Mouse (Mus musculus) cerebellum, postnatal 14 days (tissue): ENCODE results near the gene Trappc3.

Experiments
- DNase-seq, 2 experiments: peaks; one replicate each; pipeline ENCODE4 v3.0.0; 2021; ENCODE audit warnings: mixed read lengths in 2 of 2

Gene Trappc3

GRCm38 (mm10) chr4:126251655-126252254 is 10.4 kb upstream of the Trappc3 start:
- no peak for DNase-seq

DNA sequence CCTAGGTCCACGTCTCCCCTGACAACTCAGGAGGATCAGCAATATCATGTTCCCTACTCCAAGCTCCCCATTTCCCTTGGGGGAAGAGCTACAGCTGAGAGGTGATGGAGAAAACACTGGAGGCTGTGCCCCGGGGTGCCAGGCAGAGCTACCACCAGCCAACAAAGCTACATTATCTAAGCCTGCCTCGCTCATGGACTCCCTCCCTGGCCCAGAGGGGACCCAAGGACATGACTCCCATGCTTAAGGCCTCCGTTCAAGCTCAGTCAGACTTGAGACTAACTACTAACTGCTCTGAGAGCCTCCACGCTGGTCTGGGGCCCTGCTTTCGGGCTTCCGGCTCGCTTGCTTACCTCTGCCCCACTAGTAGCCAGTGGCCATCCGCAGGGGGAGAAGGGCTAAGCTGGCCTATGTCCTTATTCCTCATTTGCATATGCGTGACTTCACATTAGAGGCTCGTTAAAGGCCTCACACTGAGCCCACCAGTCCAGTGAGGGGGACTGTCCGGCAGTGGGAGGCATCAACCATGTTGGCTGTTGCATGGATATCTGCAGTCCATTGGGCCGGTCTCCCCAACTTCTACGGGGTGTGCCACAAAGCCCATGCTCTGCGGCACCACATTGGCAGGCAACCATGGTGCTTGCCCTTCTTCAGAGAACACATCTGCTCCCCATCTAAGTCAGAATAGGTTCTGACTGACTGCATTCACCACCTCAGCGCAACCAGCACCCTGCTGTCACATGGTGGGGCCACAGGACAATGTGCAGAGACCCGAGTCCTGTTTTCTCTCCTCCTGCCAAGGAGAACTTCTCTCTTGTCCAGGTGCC is 9.5 kb upstream of the Trappc3 start:
- DNase-seq = no peak

GRCm38 (mm10) chr4:126253637-126254272 is 8.4 kb upstream of the Trappc3 start:
- no peak for DNase-seq

GRCm38 (mm10) chr4:126254315-126255112 is 7.6 kb upstream of the Trappc3 start:
- peak; percentile 73 to 76 for DNase-seq

DNA sequence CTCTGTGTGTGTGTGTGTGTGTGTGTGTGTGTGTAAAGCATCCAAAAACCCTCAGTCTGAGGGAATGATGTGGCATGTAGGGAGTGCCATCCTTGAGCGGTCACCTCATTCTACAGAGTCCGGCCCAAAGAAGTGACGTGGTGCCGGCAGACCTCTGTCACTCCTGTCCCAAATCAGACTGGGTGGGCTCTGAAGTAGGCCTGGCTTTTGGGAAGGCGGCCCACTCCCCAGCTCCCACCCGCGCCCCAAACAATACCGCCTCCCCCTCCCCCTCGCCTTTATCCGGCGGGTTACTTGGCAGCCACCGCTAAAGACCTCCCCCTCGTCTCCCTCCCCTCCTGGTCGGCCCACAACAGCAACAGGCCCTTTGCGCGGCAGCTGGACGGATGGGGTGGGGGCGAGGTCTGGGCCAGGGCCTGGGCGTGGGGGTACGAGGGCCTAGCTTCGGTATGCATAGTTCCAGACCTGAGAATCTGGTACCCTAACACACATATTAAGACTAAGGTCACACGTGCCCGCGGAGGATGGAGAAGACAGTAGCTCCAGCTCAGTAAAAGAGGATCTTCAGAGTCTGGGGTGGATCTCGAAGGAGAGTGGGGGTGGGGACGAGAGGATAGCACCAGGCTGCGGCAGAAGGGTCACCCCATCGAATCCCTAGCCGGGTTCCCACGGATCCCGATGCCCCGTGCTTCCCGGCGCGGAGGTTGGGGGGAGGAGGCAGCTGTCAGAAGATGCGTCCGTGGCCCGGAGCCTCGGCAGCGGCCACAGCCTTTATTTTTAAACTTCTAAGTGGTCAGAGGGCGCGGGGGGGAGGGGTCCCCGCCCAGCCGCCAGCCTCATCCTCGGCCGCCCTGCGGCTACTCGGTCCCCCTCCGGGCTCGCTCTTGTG is 6.8 kb upstream of the Trappc3 start:
- peak; percentile 60 to 71 for DNase-seq

- DNase-seq = peak; percentile 91 to 93
Observed at GRCm38 (mm10) chr4:126256131-126256791, 5.9 kb upstream of the Trappc3 start, which contains the start of gene Map7d1. Gene Map7d1 (minus strand): TSS chr4:126256343.

- DNase-seq = peak; percentile 78 to 79
Observed at GRCm38 (mm10) chr4:126256967-126257881, 4.9 kb upstream of the Trappc3 start.

GRCm38 (mm10) chr4:126259063-126259462 is 3.1 kb upstream of the Trappc3 start:
- DNase-seq = peak in 1 of 2 experiments; percentile 45

GRCm38 (mm10) chr4:126259523-126260160 is 2.5 kb upstream of the Trappc3 start:
- DNase-seq = peak; percentile 36 to 46

DNA sequence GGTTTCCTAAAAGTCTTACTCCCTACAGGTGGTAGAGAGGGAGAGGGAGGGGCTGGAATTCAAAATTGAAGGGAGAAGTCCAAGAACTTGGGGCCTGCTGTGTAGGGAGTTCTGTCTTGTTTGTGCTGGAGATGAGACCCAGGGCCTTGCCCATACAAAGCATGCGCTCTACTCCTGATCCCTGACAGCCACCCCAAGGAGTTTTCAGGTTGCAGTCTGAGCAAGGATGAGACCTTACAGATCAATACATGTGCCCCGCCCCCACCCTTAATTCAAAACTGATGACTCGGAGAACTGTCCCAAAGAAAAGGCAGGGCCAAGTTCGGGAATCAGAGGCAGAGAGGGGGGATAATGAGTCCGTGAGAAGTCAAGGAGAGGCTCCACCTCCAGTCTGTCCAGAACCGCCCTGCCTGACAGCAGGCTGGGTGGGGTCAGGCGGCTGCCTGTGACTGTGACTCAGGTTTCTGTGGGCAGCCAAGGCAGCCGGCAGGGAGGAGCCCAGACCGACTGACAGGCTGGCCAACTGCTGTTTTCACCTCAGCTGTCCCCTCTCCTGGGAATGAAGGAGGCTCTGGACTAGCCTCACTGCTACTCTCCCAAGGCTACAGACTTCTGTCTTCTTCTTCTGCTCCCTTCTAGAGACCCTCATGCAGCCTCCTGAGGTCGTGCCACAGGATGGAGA is 1.5 kb upstream of the Trappc3 start:
- peak; percentile 52 to 58 for DNase-seq

GRCm38 (mm10) chr4:126261266-126261665 is 859 bp upstream of the Trappc3 start:
- no peak for DNase-seq

GRCm38 (mm10) chr4:126261675-126262074 is 450 bp upstream of the Trappc3 start:
- no peak for DNase-seq

DNA sequence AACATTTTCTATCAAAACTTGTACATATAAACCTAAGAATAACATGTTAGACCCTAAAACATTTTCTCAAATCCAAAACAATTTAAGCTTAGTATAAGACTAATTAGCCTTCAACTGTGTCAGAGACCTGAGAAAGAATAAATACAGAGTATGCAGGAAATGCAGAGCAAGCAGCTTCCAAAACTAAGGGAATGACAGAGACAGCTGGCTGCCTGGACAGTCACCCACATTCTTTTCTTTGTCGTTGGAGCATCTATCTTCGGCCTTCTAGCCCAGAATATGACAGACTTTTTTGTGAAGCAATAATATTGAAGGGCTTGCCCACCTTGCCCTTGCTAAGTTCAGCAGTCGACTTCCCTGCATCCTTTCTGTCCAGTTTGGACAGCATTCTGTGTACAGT is 7.2 kb downstream of the Trappc3 start:
- DNase-seq = no peak

GRCm38 (mm10) chr4:126273753-126274152 is 11.6 kb downstream of the Trappc3 start:
- peak; percentile 93 for DNase-seq

- peak; percentile 57 to 69 for DNase-seq
Observed at GRCm38 (mm10) chr4:126275081-126275480, 13.0 kb downstream of the Trappc3 start.

DNA sequence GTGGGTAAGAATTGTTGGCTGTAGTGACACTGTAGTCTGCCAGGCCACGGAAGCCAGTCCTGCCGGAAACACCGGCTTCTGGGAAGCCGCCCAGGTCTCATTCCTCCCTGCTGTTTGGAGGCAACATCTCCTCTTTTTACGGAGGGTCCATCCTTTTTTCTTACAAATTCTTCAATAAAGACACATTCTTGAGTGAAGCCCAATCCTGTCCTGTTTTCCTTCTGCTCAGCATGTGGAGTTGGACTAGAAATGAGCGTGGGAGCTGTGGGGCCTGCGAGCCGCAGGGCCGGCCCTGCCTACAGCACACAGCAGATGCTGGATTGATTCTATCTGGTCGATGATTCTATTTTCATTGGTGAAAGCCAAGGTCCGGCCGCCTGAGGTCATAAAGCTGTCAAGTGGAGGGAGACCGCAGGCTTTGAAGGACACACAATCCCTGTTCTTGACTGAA is 13.6 kb downstream of the Trappc3 start:
- peak; percentile 87 to 88 for DNase-seq

- peak; percentile 80 to 84 for DNase-seq
Observed at GRCm38 (mm10) chr4:126277906-126278564, 15.9 kb downstream of the Trappc3 start.

- DNase-seq = no peak
Observed at GRCm38 (mm10) chr4:126278565-126278915, 16.4 kb downstream of the Trappc3 start.
